Mouse (Mus musculus): ENCODE measurements around the gene Ifnlr1.
A peak's percentile ranks its signal among the peaks of the same experiment; 100 is the strongest.

DNA sequence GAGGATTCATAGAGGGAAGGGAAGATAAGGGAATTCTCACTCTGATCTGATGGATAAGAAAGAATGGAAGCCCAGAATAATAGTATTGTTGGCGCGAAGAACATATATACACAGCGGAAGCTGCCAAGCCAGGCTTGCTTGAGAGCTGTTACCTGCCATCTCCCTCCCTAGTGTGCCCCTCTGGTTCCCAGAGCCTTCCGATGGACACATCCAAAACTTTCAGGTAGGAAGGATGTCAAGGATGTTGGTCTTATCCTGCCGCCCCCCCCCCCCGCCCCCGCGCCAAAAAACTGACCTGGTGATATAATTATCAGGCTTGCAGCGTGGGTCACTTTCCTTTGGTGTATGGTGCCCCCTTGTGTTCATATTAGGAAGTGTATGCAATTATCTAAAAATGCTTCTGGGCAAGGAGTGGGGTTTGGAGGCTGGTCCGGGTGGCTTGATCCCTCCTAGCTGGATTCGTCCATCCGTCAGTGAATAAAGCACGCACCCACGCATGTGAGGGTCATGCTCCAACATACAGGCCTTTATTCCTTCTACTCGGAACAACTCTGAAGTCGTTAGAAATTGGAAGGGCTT, 18.7 kb upstream of the Ifnlr1 start:
- TF ChIP-seq CTCF (IDR thresholded peaks at IDR 0.05; ENCODE audit: low read depth, low read length) (peak; percentile 23), EP300 (IDR thresholded peaks at IDR 0.05; ENCODE audit: insufficient read depth, low read depth, low read length) (no peak), POLR2A (IDR thresholded peaks at IDR 0.05; ENCODE audit: insufficient read depth, low read length) (no peak)

Data from ES-Bruce4 (cell line).